Comparison of ENCODE assay signal across 15 mouse cellular contexts in the genomic region with DNA sequence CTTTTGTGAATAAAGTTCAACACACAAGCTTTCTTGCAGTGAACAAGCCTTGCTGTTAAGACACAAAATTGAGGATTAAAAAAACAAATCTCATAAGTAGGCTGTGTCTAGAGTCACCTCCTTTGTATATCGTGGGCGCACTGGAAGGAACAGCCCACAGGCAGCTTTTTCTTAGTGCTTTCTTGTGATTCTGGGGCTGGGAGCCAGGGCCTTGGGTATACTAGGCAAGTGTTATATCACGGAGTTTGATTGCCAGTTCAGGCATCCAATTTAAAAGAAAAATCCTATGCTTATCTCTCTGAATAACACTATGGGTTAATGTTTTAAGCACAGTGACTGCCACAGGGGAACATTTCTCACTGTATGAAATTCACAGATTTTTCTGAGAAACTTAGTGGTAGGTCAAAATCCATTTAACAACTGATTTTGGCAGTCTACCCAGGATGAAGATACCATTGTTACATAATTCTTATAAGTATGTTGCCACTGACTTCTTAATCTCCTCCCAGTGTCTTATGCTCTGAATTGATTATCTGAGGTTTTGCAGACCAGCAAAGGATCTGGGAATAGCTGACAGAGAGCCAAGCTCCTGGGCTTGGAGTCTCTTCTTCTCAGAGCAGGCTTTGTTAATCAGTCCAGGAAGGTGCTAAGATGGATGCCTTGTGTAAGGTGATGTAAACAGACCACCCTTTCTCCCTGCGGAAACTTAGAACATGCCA.
DNase-seq lines count a peak whose midpoint lies in the region.
"Had no signal": no experiment of that assay in that cellular context is flagged by ENCODE, and none has a peak within 500 bp of the region (broad histone marks: within the 10 kb centered on the region; RNA-seq: fewer than 3 reads in every experiment).

No protein-coding gene starts in this region.

- intact Hi-C loops in left cerebral cortex, postnatal 10 days (cut with DNase I), result no loop called here

- peak; percentile 42 to 50 for DNase-seq in frontal cortex, postnatal 36 days (ENCODE audit: low spot score in 2 of 2)
- DNase-seq in frontal cortex, postnatal 10 days (ENCODE audit: low spot score in 2 of 2), result no peak
- DNase-seq in left cerebral cortex, adult 18-20 months (ENCODE audit: low spot score in 2 of 2), result peak; percentile 48 to 61
- no peak for DNase-seq in left cerebral cortex, postnatal 10 days (ENCODE audit: extremely low spot score in 1 of 2, low spot score in 2 of 2)
- peak; percentile 69 for DNase-seq in right cerebral cortex, adult 18-20 months
- DNase-seq in right cerebral cortex, postnatal 14 days, result no peak
- peak; percentile 62 for DNase-seq in telencephalon, adult 2 months (ENCODE audit: low read depth, low spot score)
- no peak for DNase-seq in layer of hippocampus, postnatal 36 days
- DNase-seq: adrenal gland, adult 8-10 months; adrenal gland, postnatal 36 days; cerebellum, adult 11 months; forebrain, postnatal 0 days; gastrocnemius, postnatal 36 days; heart, adult 18-20 months; heart, postnatal 10 days had no signal

Comparison
In these comparisons a context has a peak if more than half of its experiments do, and no peak if none do; other contexts are left out.
1. DNase-seq: peak in frontal cortex, postnatal 36 days (2 of 2), left cerebral cortex, adult 18-20 months (2 of 2), right cerebral cortex, adult 18-20 months (single experiment) and telencephalon, adult 2 months (single experiment); none in frontal cortex, postnatal 10 days (0 of 2), left cerebral cortex, postnatal 10 days (0 of 2), right cerebral cortex, postnatal 14 days (single experiment) and layer of hippocampus, postnatal 36 days (0 of 2).